Mouse (Mus musculus) testis, adult 2 months (tissue): ENCODE results near the gene Trim44. TPM values are rescaled to one million over a fixed set of nuclear protein-coding genes. Genes with fewer than 3 reads are reported as not detected.

ENCODE experiments used
- H3K27ac ChIP-seq: fragments of 200-500 bp; 2 replicates; pipeline ENCODE4 v1.5.1; 2012; ENCODE audit warnings: low read depth, low read length; ENCODE audit not compliant: control insufficient read depth, insufficient read depth
- H3K27me3 ChIP-seq: fragments of 200-500 bp; 2 replicates; pipeline ENCODE4 v1.6.1; 2012; ENCODE audit warnings: mild to moderate bottlenecking, low read length, moderate library complexity; ENCODE audit not compliant: control insufficient read depth, insufficient read depth
- H3K36me3 ChIP-seq: fragments of 200-500 bp; 2 replicates; pipeline ENCODE4 v1.6.1; 2012; ENCODE audit warnings: mild to moderate bottlenecking, low read length; ENCODE audit not compliant: control insufficient read depth, insufficient read depth
- H3K4me1 ChIP-seq: fragments of 200-500 bp; 2 replicates; pipeline ENCODE4 v1.6.1; 2012; ENCODE audit warnings: low read length; ENCODE audit not compliant: control insufficient read depth, insufficient read depth
- H3K4me3 ChIP-seq: fragments of 200-500 bp; 2 replicates; pipeline ENCODE4 v1.5.1; 2012; ENCODE audit warnings: low read depth, mild to moderate bottlenecking, low read length, moderate library complexity, mixed read lengths; ENCODE audit not compliant: control insufficient read depth
- CTCF ChIP-seq: fragments of 200-500 bp; IDR thresholded peaks from 2 replicates; pipeline ENCODE4 v1.5.1; 2012; ENCODE audit warnings: low read depth, mild to moderate bottlenecking, inconsistent platforms, low read length, moderate library complexity; ENCODE audit not compliant: control insufficient read depth, insufficient read depth, insufficient replicate concordance
- POLR2A ChIP-seq: fragments of 200-500 bp; IDR thresholded peaks from 2 replicates; pipeline ENCODE4 v1.6.1; 2012; ENCODE audit warnings: low read depth, mild to moderate bottlenecking, inconsistent platforms, low read length, moderate library complexity; ENCODE audit not compliant: control insufficient read depth
- polyA plus RNA-seq: library from polyadenylated mRNA; depleted of rRNA; stranded (reverse); fragments of >200 nt; gene quantifications from 2 replicates; pipeline ENCODE4 v1.2.3, GENCODE M21; 2012

Trim44 gene
- polyA plus RNA-seq, 1 experiment, result 12.7 TPM

DNA sequence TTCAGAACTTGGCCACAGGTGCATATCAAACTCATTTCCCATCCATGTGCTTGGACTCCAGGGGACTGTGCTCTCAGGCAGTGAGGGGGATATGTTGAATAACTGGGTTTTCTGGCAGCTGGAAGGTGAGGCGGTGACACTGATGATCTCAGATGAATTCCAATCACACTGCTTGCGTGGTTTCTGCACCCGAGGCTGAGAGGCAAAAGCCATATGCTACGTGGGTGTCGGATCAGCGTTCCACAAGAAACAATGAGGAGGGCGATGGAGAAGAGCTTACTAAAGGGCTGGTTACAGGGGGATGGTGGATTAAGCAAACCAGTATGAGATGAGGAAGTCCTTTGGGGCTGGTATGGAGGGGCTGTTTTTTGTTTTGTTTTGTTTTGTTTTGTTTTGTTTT lies 127.8 kb downstream of the Trim44 start:
- TF ChIP-seq POLR2A (no peak), CTCF (no peak)

DNA sequence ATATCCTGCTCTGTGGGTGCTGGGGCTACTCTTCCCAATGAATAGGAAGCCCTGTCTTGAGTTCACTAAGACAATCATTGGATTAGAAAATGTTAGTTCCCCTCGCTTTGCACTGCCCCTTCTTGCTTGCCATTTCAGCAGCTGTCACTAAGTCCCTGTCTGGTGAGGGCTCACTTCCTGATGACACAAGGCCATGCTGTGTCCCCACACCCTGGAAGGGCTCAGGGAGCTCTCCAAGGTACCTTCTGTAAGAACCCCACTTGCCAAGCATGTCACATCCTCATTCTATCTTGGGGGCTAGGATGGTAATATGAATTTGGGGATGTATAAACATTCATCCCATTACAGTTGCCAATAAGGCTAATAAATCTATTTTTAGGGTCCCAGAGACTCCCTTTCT lies 129.7 kb downstream of the Trim44 start:
- Histone ChIP-seq H3K27ac (no peak overlapping the region), H3K27me3 (no peaks in the 10 kb centered on the region), H3K4me3 (no peak overlapping the region), H3K36me3 (no peaks in the 10 kb centered on the region), H3K4me1 (no peaks in the 10 kb centered on the region)
- TF ChIP-seq POLR2A, result no peak
- TF ChIP-seq CTCF, result no peak

More for the DNA sequence above, 127.8 kb downstream of the Trim44 start:
- H3K4me1 ChIP-seq, result no peaks in the 10 kb centered on the region
- no peak overlapping the region for H3K4me3 ChIP-seq
- H3K27ac ChIP-seq, result no peak overlapping the region
- H3K27me3 ChIP-seq, result no peaks in the 10 kb centered on the region
- H3K36me3 ChIP-seq, result no peaks in the 10 kb centered on the region

DNA sequence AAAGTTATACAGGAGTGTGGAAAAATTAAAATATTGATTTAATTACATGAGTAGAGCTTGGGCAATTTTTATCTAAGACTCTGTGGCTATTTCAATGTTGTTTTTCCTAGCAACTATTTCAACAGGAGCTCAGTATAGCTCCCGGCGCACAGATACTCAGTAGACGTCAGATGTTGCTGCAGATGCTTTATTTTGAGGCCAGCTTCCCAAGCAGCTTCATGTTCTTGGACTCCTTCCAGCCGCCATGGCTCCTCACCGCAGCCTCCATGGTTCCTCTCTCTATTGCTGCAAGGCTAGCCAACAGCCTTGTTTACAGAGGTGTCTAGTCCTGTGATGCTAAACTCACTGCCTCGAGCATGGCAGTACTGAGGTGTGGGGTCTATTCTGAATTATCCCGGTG lies 134.3 kb downstream of the Trim44 start:
- Histone ChIP-seq H3K27ac (no peak overlapping the region), H3K27me3 (no peaks in the 10 kb centered on the region), H3K4me1 (no peaks in the 10 kb centered on the region), H3K36me3 (no peaks in the 10 kb centered on the region), H3K4me3 (no peak overlapping the region)
- TF ChIP-seq POLR2A (no peak), CTCF (no peak)

DNA sequence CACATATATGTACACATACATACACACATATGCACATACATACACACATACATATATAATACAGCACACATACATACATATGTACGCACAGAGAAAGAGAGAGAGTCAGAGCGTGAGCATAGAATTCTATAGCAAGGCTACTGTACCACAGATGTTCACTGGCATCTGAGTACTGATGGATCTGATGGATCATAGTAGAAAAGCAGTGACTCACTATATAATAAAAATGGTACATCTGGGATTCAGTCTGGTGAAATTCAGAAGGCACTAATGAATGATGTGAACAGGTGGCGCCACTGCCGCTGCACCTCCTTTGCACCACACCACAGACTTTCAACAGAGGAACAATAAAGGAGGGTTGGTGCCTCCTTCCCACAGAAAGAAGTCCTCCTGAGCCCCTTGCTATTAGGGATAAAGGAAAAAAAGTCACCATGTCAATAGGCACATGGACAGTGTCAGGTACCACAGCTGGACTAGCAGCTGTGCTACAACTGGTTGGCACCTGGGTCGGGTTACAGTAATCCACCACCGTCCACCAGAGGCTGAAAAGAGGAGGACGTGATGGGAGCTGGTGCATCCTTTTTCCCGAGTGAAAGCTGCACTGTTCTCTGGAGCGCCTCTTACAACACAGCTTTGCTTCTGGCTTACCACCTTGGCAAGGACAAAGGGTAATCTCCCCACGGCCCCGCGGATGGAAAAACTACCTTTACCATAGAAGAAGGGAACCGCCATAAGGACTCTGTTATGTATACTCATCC lies 139.9 kb downstream of the Trim44 start:
- H3K27me3 ChIP-seq, result no peaks in the 10 kb centered on the region
- no peak overlapping the region for H3K27ac ChIP-seq
- no peak overlapping the region for H3K4me3 ChIP-seq
- no peaks in the 10 kb centered on the region for H3K36me3 ChIP-seq
- no peak for TF ChIP-seq CTCF
- no peak for TF ChIP-seq POLR2A
- H3K4me1 ChIP-seq, result no peaks in the 10 kb centered on the region

DNA sequence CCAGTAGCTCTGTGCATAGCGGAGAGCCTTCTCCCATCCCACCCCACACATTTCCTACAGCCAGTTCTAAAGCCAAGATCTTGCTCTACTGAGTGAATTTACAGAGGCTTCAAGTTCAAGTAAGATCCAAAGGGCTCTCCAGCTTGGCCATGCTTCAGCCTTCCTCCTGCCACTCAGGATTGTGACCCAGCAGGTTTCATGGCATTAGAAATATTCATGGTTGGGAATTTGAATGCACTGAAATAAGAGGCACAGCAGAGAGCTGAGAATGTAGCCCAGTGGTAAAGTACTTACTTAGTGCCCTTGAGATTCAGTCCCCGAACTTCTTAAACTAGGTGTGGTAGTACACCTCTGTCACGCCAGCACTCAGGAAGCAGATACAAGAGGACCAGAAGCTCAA lies 140.7 kb downstream of the Trim44 start:
- Histone ChIP-seq H3K36me3 (no peaks in the 10 kb centered on the region), H3K27me3 (no peaks in the 10 kb centered on the region), H3K27ac (no peak overlapping the region), H3K4me3 (no peak overlapping the region), H3K4me1 (no peaks in the 10 kb centered on the region)
- no peak for TF ChIP-seq CTCF
- no peak for TF ChIP-seq POLR2A

DNA sequence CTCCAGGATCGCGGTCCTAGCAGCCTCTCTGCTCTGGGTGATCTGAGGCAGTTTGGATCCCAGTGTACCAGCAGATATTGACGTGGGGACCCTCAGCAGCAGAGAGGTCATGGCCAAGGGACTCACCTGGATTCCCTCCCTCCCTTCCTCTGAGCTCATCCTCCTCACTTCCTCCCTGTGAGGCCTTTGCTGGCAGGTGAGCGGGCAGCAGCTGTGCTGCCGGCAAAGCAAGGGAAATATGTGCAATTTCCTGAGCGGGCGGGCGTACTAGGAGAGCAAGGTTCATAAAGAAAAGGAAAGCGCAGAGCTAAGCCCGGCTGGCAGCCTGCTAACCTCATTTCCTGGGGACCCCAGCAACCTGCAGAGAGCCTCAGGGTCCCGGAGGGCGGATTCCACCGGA lies 148.5 kb downstream of the Trim44 start:
- Histone ChIP-seq H3K4me1 (peaks cover 7% of the 10 kb centered on the region), H3K27me3 (no peaks in the 10 kb centered on the region; the same call in 1 of the 2 replicates), H3K27ac (no peak overlapping the region), H3K36me3 (no peaks in the 10 kb centered on the region), H3K4me3 (no peak overlapping the region; the same call in 1 of the 2 replicates)
- TF ChIP-seq CTCF (no peak), POLR2A (no peak)

DNA sequence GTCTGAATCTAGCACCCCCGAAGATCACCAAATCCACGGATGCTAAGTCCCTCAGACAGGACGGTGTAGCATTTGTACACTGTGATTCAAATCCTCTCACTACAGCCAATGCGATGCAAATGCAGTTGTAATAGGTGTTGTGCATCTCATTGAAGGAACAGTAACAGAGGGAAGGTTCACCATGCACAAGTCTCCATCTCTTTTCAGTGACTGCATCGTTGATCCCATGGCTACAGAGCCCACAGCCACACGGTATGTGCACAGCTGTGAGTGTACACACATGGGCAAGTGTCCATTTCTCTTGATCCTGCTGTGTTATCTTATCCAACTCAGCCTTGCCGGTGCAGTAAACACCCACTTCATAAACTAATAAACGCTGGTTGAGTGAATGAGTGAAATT lies 148.9 kb downstream of the Trim44 start:
- no peaks in the 10 kb centered on the region; the same call in 1 of the 2 replicates for H3K27me3 ChIP-seq
- no peaks in the 10 kb centered on the region for H3K36me3 ChIP-seq
- peaks cover 7% of the 10 kb centered on the region for H3K4me1 ChIP-seq

More for the DNA sequence above, 148.9 kb downstream of the Trim44 start:
- Histone ChIP-seq H3K27ac (no peak overlapping the region), H3K4me3 (no peak overlapping the region)
- TF ChIP-seq CTCF (no peak), POLR2A (no peak)
